9 mouse cellular contexts compared by ENCODE assay signal in the genomic region with DNA sequence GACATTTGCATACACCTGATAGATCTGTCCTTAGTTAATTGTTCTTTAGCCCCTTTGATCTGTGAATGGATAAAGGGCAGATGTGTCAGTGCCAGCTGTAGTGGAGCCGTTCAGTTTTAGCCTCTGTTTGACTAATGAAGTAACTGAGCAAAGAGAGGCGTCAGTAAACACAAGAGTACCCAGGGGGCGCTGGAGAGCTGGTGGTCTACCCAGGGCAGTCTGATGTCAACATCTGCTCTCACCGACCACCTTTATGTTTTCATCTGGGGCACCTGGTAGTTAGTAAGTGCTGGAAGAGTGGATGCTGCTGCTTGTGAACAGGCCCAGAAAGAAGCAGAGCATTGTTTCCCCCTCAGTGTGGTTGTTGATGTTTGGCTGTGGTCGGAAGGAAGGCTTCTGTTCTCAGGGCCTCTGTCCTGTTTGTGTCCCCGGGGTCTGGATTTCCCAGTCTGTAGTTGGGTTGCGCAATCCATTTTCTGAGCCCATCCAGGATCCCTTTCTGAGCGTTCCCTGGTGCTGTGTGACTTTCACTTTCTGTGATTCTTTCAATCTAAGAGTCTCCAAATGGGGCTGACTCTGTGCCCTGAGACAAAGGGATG.
DNase-seq lines count a peak whose midpoint lies in the region; ATAC-seq and TF ChIP-seq lines count a peak whose summit lies in the region.
"Had no signal": no experiment of that assay in that cellular context is flagged by ENCODE, and none has a peak within 500 bp of the region (broad histone marks: within the 10 kb centered on the region; RNA-seq: fewer than 3 reads in every experiment).

No protein-coding gene starts in this region.

- peak; percentile 94 for ATAC-seq in granulocyte monocyte progenitor cell, adult 5-6 weeks (replicated peaks; ENCODE audit: poor library complexity, severe bottlenecking)
- ATAC-seq in liver, embryonic 14.5 days (ENCODE audit: insufficient read depth): no peak
- no peak for ATAC-seq in midbrain, embryonic 14.5 days (ENCODE audit: low FRiP score, low TSS enrichment)

- peak; percentile 25 for DNase-seq in right cerebral cortex, postnatal 14 days
- no peak for DNase-seq in right cerebral cortex, adult 18-20 months
- DNase-seq in adrenal gland, postnatal 10 days: peak; percentile 61
- no peak for DNase-seq in liver, embryonic 14.5 days (ENCODE audit: low read depth in 3 of 3, low spot score in 3 of 3)
- DNase-seq in yolk sac, embryonic 10.5 days (ENCODE audit: low spot score): peak; percentile 15
- DNase-seq in midbrain, embryonic 14.5 days: no peak

- H3K9me3 ChIP-seq in liver, embryonic 14.5 days (ENCODE audit: control insufficient read depth, low read length): no peaks in the 10 kb centered on the region
- no peaks in the 10 kb centered on the region for H3K9me3 ChIP-seq in midbrain, embryonic 14.5 days (ENCODE audit: control insufficient read depth, low read length)
- H3K9me3 ChIP-seq: lung, embryonic 15.5 days; stomach, embryonic 15.5 days had no signal

- no peak overlapping the region for H3K9ac ChIP-seq in liver, embryonic 14.5 days (replicated peaks)
- no peak overlapping the region for H3K9ac ChIP-seq in midbrain, embryonic 14.5 days (replicated peaks; ENCODE audit: low read length)
- H3K9ac ChIP-seq: lung, embryonic 15.5 days; stomach, embryonic 15.5 days had no signal

- TF ChIP-seq EP300 in liver, embryonic 14.5 days (IDR thresholded peaks at IDR 0.05; ENCODE audit: low read depth): no peak

- no peaks in the 10 kb centered on the region; a peak in 1 of 4 replicates for H3K4me1 ChIP-seq in liver, embryonic 14.5 days (replicated peaks; ENCODE audit: control insufficient read depth in 2 of 2, insufficient read depth in 2 of 2, low read length in 1 of 2)
- H3K4me1 ChIP-seq in midbrain, embryonic 14.5 days (ENCODE audit: control insufficient read depth, insufficient read depth, low read length): no peaks in the 10 kb centered on the region
- H3K4me1 ChIP-seq: lung, embryonic 15.5 days; stomach, embryonic 15.5 days had no signal

- peak; percentile 62 for TF ChIP-seq CTCF in liver, embryonic 14.5 days (IDR thresholded peaks at IDR 0.05; ENCODE audit: low read depth)

- no peaks in the 10 kb centered on the region for H3K36me3 ChIP-seq in liver, embryonic 14.5 days (replicated peaks; ENCODE audit: control insufficient read depth, insufficient read depth, low read depth)
- no peaks in the 10 kb centered on the region for H3K36me3 ChIP-seq in midbrain, embryonic 14.5 days (ENCODE audit: control insufficient read depth, insufficient read depth, low read length)
- H3K36me3 ChIP-seq: lung, embryonic 15.5 days; stomach, embryonic 15.5 days had no signal

- H3K27ac ChIP-seq in liver, embryonic 14.5 days: no peak overlapping the region
- H3K27ac ChIP-seq in midbrain, embryonic 14.5 days (replicated peaks; ENCODE audit: low read depth, low read length): no peak overlapping the region
- H3K27ac ChIP-seq: lung, embryonic 15.5 days; stomach, embryonic 15.5 days had no signal

- no peaks in the 10 kb centered on the region for H3K27me3 ChIP-seq in liver, embryonic 14.5 days (ENCODE audit: control insufficient read depth, insufficient read depth, low read length)
- H3K27me3 ChIP-seq in midbrain, embryonic 14.5 days (ENCODE audit: control insufficient read depth, insufficient read depth, low read length): no peaks in the 10 kb centered on the region
- H3K27me3 ChIP-seq: lung, embryonic 15.5 days; stomach, embryonic 15.5 days had no signal

- H3K4me2 ChIP-seq in liver, embryonic 14.5 days (ENCODE audit: low read depth): no peak overlapping the region
- H3K4me2 ChIP-seq in midbrain, embryonic 14.5 days (ENCODE audit: low read length): no peak overlapping the region
- H3K4me2 ChIP-seq: lung, embryonic 15.5 days; stomach, embryonic 15.5 days had no signal

- 32% methylated on average over 8 of the region's 8 CpGs for WGBS in liver, embryonic 14.5 days (ENCODE audit: insufficient replicate concordance)
- WGBS in midbrain, embryonic 14.5 days: 60% methylated on average over 8 of the region's 8 CpGs

- no peak overlapping the region for H3K4me3 ChIP-seq in liver, embryonic 14.5 days (ENCODE audit: insufficient read depth in 1 of 2, low read depth in 2 of 2, low read length in 2 of 2)
- no peak overlapping the region for H3K4me3 ChIP-seq in midbrain, embryonic 14.5 days (replicated peaks; ENCODE audit: low read depth, low read length)
- H3K4me3 ChIP-seq: lung, embryonic 15.5 days; stomach, embryonic 15.5 days had no signal

Comparison
In these comparisons a context has a peak if more than half of its experiments do, and no peak if none do; other contexts are left out.
1. DNase-seq: peak in right cerebral cortex, postnatal 14 days (single experiment), adrenal gland, postnatal 10 days (single experiment) and yolk sac, embryonic 10.5 days (single experiment); none in right cerebral cortex, adult 18-20 months (single experiment), liver, embryonic 14.5 days (0 of 3) and midbrain, embryonic 14.5 days (single experiment).